Mouse (Mus musculus) lung, postnatal 14 days (tissue): ENCODE measurements around the gene Apol6.
"Not testable (repeated sequence)": the region's sequence is repeated elsewhere in the genome, so short reads cannot be mapped to it uniquely, and the experiment has no call there.

Experiments
- DNase-seq: peaks from one replicate; pipeline ENCODE4 v3.0.0; 2021

The Apol6 gene

DNA sequence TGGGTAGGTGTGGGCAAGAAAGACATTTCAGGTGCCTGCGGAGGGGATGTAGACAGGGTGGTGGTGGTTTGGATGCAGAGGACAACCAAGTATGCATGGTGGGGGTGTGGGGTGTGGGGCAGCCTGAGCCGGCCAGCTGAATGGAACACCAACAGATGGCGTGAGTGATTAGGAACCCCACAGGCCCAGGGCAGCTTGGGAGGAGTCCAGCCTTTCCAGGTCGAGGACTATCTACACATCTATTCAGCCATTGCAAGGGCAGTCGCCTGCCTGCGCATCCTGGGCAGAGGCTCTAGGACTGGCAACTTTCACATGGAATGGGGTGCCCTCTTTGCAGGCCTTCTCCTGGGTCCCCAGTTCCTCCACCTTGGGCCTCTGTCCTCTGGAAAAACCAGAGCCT is 10.0 kb upstream of the Apol6 start:
- no peak for DNase-seq

GRCm38 (mm10) chr15:77035643-77036042 is 8.9 kb upstream of the Apol6 start:
- DNase-seq, result no peak

- DNase-seq, result peak; percentile 58
These were observed 8.1 kb upstream of the Apol6 start for GRCm38 (mm10) chr15:77036320-77036988.

GRCm38 (mm10) chr15:77036989-77037277 is 7.6 kb upstream of the Apol6 start:
- no peak for DNase-seq

DNA sequence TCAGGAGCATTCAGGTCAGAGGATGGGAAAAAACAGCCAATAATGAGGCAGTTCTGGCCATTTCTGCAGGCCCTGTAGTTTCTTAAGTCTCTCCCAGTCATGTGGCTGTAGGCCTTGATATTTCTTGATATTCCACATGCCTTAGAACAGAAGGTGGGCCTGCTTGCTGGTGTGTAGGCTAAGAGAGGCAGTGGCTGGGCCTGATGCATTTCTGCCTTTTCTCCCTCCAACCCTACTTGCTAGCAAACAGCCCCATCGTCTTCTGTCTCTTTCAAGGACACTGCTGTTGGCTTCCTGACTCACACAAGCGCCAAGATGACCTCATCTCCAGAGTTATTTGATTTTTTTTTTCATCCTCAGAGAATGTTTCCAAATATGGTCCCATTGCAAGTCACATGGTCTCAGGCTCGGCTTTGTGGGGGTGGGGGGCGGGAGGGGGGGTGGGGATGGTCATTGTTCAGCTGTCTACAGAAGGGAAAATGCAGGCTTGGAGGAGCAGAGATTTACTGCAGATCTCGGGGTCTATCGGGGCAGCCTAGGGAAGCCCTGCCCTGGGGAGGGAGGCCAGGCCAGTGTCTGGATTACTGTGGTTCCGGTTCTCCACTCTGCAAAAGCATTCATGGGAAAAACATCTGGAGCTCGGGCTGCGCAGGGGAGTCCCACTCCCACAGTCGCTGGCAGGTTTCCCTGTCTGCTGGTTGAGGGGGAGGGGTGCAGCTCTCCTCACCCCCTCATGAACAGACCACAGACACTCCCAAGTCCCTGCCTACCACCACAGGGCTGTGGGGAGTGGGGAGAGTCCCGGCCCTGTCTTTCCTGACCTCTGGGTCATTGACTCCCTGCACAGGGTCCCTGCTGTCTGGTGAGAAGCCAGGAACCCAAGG is 7.0 kb upstream of the Apol6 start:
- DNase-seq, result peak; percentile 47

- no peak for DNase-seq
These were observed 5.3 kb upstream of the Apol6 start for GRCm38 (mm10) chr15:77039211-77039700.

GRCm38 (mm10) chr15:77040784-77041183 is 3.7 kb upstream of the Apol6 start:
- no peak for DNase-seq

DNA sequence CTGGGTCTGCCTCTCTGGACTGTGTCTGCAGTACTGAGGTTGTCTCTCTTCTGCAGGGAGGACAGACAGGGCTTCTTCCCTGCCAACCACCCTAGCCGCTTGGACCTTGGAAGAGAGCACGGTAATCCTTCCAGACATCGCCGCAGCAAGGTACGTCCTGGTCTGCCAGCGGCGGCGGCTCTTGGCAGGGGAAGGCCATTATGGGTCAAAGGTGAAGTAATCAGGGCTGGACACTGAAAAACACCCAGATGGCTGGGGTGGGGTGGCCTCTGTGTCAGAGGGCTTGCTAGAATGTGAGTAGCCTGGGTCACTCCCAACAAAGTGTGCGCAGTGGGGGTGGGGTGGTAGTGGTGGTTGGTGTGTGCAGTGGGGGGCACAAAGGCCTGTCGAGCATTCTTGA is 1.1 kb downstream of the Apol6 start:
- no peak for DNase-seq

DNA sequence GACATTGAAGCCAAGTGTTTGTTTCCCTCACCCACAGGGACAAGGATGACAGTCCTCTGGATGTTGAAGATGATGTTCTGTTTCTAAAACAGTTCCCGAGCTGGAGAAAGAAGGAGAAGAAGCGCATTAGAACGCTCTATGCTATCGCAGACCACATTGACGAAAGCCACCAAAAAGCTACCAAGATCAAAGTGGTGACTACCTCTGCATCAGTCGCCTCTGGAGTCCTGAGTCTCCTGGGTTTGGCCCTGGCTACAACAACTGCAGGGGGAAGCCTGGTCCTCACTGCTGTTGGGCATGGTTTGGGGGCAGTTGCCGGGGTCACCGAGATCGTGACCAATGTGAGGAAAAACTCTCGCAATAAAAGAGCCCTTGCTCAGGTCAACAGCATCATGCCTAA is 6.0 kb downstream of the Apol6 start, which contains the start of gene Mb:
Gene Mb (minus strand): TSS at position 101 of the 400 bp plus-strand sequence.
- DNase-seq, result no peak

- no peak for DNase-seq
These were observed 7.6 kb downstream of the Apol6 start for GRCm38 (mm10) chr15:77052176-77052575.

GRCm38 (mm10) chr15:77053021-77053420 is 8.5 kb downstream of the Apol6 start:
- DNase-seq, result no peak

DNA sequence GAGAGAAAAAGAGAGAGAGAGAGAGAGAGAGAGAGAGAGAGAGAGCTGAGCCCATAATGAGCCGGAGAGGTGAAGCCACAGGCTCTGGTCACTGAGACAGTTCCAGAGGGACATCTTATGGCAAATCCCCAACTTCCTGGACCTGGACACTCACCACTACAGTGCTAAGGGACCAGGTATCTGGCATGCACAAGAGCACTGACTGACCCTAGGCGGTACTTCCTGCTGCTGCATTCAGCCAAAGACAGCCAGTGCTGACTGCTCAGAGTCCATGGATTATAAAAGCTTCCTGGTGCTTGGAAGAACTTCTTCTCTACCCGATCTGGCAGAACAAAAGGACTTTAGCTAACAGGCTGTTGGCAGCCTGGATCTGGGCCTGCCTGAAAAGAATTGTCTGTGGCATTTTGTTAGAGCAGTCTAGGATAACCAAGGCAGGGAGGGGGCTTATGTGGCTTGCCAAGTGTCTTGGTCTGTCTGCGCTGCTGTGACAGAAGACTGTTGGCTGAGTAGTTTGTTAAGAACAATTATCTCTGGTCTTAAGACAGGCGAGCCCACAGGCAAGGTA is 10.2 kb downstream of the Apol6 start:
- no peak for DNase-seq

- no peak for DNase-seq
These were observed 11.7 kb downstream of the Apol6 start for GRCm38 (mm10) chr15:77056001-77056790.

- no peak for DNase-seq
These were observed 12.2 kb downstream of the Apol6 start for GRCm38 (mm10) chr15:77056791-77057051.

DNA sequence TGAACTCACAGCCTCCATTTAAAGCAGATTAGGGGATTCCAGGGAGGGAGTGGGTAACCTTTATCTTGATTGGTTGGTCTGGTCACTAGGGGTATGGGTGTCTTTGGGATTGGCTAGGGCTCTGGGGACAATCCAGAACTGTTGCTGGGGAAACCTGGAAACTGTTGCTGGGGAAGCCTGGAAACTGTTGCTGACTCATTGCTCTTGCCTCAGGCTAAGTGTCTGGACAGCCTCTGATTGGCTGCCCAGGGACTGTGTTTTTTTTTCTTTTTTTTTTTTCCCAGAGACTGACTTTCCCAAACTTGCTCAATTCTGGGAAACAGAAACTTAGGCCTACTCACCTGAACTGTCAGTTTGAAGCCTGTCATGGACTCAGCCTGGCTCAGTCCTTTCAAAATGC is 14.0 kb downstream of the Apol6 start:
- DNase-seq, result no peak

GRCm38 (mm10) chr15:77059416-77059815 is 14.9 kb downstream of the Apol6 start:
- DNase-seq, result not testable (repeated sequence)

DNA sequence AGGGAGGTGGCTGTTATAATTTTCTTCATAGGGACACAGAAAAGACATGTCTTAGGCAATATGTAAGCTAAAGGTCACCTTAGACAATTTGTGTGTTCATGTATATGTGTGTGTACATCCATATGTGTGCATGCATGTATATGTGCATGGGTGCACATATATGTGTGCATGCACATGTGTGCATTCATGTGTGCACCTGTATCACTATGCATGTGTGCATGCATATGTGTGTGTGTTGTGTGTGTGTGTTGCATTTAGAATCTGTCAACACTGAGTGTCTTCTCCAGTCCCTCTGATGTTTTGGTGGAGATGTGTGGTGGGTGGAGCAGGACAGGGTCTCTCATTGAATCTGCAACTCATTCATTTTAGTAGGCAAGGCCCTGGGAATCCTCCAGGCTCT is 18.2 kb downstream of the Apol6 start:
- DNase-seq, result no peak

- peak; percentile 37 for DNase-seq
These were observed 20.8 kb downstream of the Apol6 start for GRCm38 (mm10) chr15:77065259-77065852.

- no peak for DNase-seq
These were observed 21.7 kb downstream of the Apol6 start for GRCm38 (mm10) chr15:77066233-77066632.

GRCm38 (mm10) chr15:77068439-77068861 is 23.9 kb downstream of the Apol6 start:
- DNase-seq, result no peak

- DNase-seq, result no peak
These were observed 24.5 kb downstream of the Apol6 start for GRCm38 (mm10) chr15:77069019-77069418.

DNA sequence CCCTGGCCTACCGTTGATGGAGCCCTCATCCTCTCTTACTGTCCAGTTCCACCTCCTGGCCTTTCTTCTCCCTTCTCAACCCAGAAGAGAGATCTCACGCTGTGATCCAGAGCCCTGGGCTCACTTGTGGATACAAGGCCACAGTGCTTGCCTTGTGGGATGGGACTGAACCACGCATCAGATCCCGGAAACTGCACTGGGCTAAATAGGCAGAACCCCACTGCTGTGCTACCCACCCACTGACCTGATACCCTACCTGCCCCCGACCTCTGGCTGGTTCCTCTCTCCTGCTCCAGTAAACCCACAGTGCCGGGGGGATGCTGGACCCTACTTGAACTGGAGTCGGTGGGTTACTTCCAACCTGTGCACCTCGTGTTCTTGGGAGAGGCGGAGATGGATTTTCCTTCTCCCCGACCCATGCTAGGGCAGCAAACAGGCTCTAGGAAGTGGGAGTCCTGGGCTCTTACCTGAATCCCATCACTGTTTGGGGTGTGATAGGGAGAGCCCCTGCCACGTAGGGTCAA is 26.3 kb downstream of the Apol6 start:
- DNase-seq, result no peak

- DNase-seq, result peak; percentile 32
These were observed 27.0 kb downstream of the Apol6 start for GRCm38 (mm10) chr15:77071501-77071900.
